Mouse (Mus musculus): ENCODE results near the gene Tbc1d30. TPM values are rescaled to one million over a fixed set of nuclear protein-coding genes. Genes with fewer than 3 reads are reported as not detected.
"Not testable (repeated sequence)": the region's sequence is repeated elsewhere in the genome, so short reads cannot be mapped to it uniquely, and the experiment has no call there.

The Tbc1d30 gene
- polyA plus RNA-seq, 1 experiment from 2014 or later, result 9.2 TPM

DNA sequence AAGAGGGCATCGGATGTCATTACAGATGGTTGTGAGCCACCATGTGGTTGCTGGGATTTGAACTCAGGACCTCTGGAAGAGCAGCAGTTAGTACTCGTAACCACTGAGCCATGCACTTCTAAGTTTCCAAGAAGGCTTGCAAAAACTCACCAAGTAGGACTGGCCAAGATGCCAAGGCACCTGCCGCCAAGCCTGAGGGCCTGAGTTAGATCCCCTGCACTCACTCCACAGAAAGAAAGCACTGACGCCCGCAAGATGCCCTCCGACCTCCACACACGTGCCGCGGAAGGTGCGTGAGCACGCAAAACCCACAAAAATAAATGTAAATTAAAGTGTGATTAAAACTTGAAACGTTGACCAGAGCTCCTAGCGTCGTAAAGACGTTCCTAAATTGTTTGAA, 13.2 kb upstream of the Tbc1d30 start:
- Histone ChIP-seq H3K4me3 (replicated peaks) (peak overlapping the region; percentile 93), H3K9ac (replicated peaks) (peak overlapping the region; percentile 91), H3K36me3 (0 out of 2 replicates have a peak, but pooled peaks cover 3% of the 10 kb centered on the region), H3K27me3 (no peaks in the 10 kb centered on the region), H3K4me1 (replicated peaks) (peaks cover 21% of the 10 kb centered on the region), H3K9me3 (no peaks in the 10 kb centered on the region), H3K4me2 (replicated peaks) (peak overlapping the region; percentile 84), H3K27ac (0 out of 2 replicates have a peak overlapping the region, but pooled peaks have one; percentile 59)
- 32% methylated on average over 15 of the region's 15 CpGs for WGBS
- ATAC-seq, result 0 out of 2 replicates have a peak, but pooled peaks have one; percentile 19

DNA sequence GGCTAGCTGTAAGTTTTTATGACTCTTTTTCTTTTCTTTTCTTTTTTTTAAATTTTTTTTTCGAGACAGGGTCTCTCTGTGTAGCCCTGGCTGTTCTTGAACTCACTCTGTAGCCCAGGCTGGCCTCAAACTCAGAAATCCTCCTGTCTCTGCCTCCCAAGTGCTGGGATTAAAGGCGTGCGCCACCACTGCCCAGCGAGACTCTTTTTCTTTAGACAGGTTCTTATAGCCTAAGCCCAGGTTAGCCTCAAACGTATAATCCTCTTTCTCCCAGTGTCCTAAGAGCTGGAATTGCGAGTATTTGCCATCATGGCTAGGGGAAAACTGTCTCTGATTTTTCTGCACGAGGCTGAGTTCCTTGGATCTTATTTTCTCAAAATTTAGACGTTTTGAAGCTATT, 12.1 kb upstream of the Tbc1d30 start:
- H3K4me1 ChIP-seq (replicated peaks), result peaks cover 21% of the 10 kb centered on the region
- no peak overlapping the region for H3K4me3 ChIP-seq (replicated peaks)
- WGBS, result 84% methylated on average over 8 of the region's 8 CpGs
- no peaks in the 10 kb centered on the region for H3K36me3 ChIP-seq
- ATAC-seq, result no peak
- H3K27ac ChIP-seq, result no peak overlapping the region
- no peaks in the 10 kb centered on the region for H3K27me3 ChIP-seq
- no peaks in the 10 kb centered on the region for H3K9me3 ChIP-seq
- H3K9ac ChIP-seq (replicated peaks), result no peak overlapping the region
- H3K4me2 ChIP-seq (replicated peaks), result no peak overlapping the region

DNA sequence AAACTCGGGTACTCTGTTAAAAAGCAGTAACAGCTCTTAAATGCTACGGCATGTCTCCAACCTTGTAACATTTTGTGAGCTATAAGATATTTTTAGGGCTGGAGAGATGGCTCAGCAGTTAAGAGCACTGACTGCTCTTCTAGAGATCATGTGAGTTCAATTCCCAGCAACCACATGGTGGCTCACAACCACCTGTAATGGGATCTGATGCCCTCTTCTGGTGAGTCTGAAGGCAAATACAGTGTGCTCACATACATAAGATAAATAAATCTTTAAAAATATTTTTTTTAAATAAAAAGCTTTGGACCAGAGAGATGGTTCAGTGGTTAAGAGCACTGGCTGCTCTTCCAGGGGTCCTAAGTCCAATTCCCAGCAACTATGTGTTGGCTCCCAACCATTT, 9.3 kb upstream of the Tbc1d30 start:
- H3K4me3 ChIP-seq (replicated peaks), result no peak overlapping the region
- 93% methylated on average over 2 of the region's 2 CpGs for WGBS
- H3K9ac ChIP-seq (replicated peaks), result no peak overlapping the region
- no peaks in the 10 kb centered on the region for H3K36me3 ChIP-seq
- no peak overlapping the region for H3K27ac ChIP-seq
- peaks cover 5% of the 10 kb centered on the region for H3K4me1 ChIP-seq (replicated peaks)
- H3K9me3 ChIP-seq, result no peaks in the 10 kb centered on the region
- H3K27me3 ChIP-seq, result no peaks in the 10 kb centered on the region
- no peak overlapping the region for H3K4me2 ChIP-seq (replicated peaks)
- no peak for ATAC-seq

DNA sequence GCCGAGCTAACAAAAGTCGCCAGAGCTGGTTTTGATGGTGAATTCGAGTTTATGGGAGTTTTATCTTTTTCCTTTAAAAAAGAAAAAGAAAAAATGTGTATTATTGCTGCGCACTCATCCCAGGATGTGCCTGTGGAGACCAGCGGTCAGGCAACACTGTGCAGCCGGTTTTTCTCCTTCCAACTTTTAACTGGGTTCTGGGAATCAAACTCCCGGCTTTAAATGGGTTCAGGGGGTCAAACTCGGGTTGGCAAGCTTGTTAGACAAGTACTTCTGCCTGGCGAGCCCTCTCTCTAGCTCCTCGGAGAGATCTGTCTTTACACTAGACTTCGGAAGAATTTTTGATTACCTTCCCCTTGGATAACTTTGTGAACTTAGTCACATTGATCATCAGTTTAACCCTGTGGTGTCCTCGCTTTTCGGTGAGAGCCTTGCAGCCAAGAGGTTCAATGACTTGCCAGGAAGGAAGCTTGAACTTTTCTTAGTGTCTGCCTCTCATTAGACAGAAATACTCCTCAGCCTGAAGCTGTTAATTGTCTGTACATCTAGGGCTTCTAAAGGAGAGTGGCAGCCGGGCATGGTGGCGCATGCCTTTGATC, 713 bp upstream of the Tbc1d30 start:
- Histone ChIP-seq H3K27me3 (peaks cover 42% of the 10 kb centered on the region), H3K27ac (no peak overlapping the region), H3K4me3 (replicated peaks) (peak overlapping the region; percentile 49), H3K4me2 (replicated peaks) (peak overlapping the region; percentile 88), H3K9ac (replicated peaks) (no peak overlapping the region), H3K4me1 (replicated peaks) (peaks cover 14% of the 10 kb centered on the region), H3K9me3 (no peaks in the 10 kb centered on the region), H3K36me3 (no peaks in the 10 kb centered on the region)
- no peak for ATAC-seq
- WGBS, result 36% methylated on average over 15 of the region's 15 CpGs

DNA sequence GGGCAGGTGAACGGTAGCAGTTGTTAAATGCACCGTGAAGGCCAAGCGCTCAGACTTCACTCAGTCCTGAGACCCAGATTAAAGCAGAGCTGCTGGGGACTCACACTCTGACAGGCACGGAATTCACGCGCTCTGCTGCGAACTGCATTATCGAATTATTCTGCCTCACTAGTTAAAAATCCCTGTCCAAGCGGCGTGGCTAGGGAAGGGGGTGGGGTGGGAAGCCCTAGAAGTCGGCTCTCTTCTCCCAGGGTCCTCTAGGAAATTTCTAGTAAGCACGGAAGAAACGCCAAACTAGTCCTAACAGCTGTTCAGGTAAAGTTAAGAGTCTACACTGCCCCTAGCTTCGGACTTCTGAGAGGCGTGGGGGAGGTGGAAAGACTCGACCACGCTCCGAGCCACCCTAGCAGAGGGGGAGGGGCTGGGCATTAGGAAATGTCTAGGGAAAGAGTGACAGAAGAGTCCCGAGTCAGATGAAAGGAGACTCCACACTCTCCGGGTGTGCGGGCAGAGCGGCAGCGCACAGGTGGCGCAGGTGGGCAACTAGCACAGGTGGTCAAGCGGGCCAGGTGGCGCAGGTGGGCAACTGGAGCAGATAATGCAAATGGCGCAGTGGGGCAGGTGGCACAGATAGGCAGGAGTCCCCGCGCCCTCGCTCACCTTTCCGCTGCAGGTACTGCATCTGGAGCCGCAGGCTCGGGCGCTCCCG, 567 bp downstream of the Tbc1d30 start:
- Histone ChIP-seq H3K4me3 (replicated peaks) (peak overlapping the region; percentile 49), H3K27me3 (peaks cover 42% of the 10 kb centered on the region), H3K9ac (replicated peaks) (peak overlapping the region; percentile 61), H3K4me1 (replicated peaks) (peaks cover 14% of the 10 kb centered on the region), H3K9me3 (no peaks in the 10 kb centered on the region), H3K4me2 (replicated peaks) (peak overlapping the region; percentile 88), H3K36me3 (no peaks in the 10 kb centered on the region), H3K27ac (no peak overlapping the region)
- peak; percentile 80 for ATAC-seq
- WGBS, result under 1% methylated on average over 35 of the region's 35 CpGs

DNA sequence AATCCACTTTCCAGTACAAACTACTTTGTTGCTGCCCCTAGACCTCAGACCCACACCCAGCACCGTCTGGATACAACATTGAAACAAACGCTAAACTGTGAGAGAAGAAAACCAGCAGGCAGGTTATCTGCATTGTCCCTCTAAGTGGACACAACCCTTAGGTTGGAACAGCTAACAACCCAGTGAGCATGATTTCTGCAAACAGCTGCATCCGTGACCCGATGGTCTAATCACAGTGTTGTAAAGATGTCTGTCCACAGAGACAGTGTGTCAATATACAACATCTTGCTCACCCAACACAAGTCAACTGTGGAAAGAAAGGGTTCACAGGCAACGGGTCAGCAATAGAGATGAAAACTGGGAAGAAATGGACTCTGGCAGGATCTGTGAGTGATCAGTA, 1.8 kb downstream of the Tbc1d30 start:
- no peak for ATAC-seq
- Histone ChIP-seq H3K4me2 (replicated peaks) (no peak overlapping the region), H3K27me3 (peaks cover 42% of the 10 kb centered on the region), H3K36me3 (no peaks in the 10 kb centered on the region), H3K4me1 (replicated peaks) (peaks cover 14% of the 10 kb centered on the region), H3K9me3 (no peaks in the 10 kb centered on the region), H3K4me3 (replicated peaks) (no peak overlapping the region), H3K9ac (replicated peaks) (no peak overlapping the region), H3K27ac (no peak overlapping the region)
- 49% methylated on average over 5 of the region's 5 CpGs for WGBS

DNA sequence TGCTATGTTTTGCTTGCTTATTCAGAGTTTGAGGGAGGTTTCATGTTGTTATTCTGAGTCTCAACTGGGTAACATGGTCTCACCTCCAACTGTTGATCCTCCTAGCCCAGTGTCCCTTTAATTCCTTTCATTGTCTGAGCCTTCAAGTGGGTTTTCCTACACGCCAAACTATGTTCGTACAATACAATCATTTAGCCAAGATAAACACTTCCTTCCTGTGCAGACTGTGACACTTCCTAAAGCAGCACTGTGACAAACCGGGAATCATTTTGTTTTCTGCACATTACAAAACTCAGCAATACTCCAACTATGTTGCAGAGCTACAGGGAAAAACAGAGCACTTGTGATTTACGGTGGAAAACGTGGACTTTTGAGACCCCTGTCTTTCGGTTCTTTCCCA, 7.2 kb downstream of the Tbc1d30 start:
- Histone ChIP-seq H3K36me3 (no peaks in the 10 kb centered on the region), H3K27ac (no peak overlapping the region), H3K9ac (replicated peaks) (no peak overlapping the region), H3K9me3 (no peaks in the 10 kb centered on the region), H3K4me2 (replicated peaks) (no peak overlapping the region), H3K27me3 (peaks cover 2% of the 10 kb centered on the region), H3K4me3 (replicated peaks) (no peak overlapping the region), H3K4me1 (replicated peaks) (peaks cover 17% of the 10 kb centered on the region)
- 78% methylated on average over 6 of the region's 6 CpGs for WGBS
- ATAC-seq, result no peak

DNA sequence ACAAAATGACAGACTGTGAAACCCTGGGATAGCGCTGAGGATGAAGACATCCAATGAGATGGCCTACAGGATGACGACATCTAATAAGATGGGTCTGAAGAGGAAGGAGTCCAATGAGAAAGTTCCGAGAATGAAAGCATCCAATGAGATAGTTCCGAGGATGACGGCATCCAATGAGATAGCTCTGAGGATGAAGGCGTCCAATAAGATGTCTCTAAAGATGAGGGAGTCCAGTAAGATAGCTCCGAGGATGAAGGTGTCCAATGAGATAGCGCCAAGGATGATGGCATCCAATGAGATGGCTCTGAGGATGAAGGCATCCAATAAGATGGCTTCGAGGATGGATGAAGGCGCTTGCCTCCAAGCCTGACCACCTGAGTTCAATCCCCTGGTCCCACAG, 8.8 kb downstream of the Tbc1d30 start:
- H3K4me1 ChIP-seq (replicated peaks), result peaks cover 17% of the 10 kb centered on the region
- no peak for ATAC-seq
- 98% methylated on average over 10 of the region's 10 CpGs for WGBS

DNA sequence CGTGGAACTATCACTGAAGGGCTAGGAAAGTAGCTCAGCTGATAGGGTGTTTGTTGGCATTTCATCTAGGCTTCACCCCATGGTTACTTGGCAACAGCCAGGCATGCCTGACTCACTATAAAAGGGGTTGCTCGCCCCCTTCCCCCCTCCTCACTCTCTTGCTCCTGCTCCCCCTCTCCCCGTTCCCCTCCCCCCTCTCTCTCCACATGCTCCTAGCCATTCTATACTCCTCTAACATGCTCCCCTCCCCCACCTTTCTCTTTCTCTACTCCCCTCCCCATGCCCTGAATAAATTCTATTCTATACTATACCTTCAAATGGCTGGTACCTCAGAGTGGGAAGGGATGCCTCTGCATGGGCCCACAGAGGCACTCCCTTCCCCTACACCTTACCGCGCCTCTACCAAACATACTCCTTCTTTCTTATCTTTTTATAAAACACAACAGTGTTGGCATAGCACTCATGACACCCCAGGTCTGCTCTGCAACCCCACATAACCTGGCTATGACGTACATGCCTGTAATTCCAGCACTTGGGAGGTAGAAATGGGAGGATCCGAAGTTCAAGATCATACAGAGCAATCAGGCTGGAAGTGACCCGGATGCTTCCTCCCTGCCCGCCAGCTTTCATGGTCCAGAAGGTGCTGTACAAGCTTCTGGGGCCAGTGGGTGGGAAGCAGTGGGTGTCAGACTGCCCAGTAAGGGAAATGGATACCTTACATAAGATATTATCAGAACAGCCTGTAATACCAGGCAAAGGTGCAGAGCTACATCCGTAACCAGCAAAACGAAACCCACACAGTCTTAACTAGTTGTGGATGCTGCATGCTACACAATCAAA, 10.1 kb downstream of the Tbc1d30 start:
- Histone ChIP-seq H3K4me3 (replicated peaks) (no peak overlapping the region), H3K9me3 (peaks cover 8% of the 10 kb centered on the region; the same call in 1 of the 2 replicates), H3K4me2 (replicated peaks) (peak overlapping the region; percentile 14; the same call in 1 of the 2 replicates), H3K27me3 (no peaks in the 10 kb centered on the region), H3K9ac (replicated peaks) (no peak overlapping the region), H3K36me3 (no peaks in the 10 kb centered on the region), H3K27ac (peak overlapping the region; percentile 30; the same call in 1 of the 2 replicates), H3K4me1 (replicated peaks) (peaks cover 17% of the 10 kb centered on the region)
- 46% methylated on average over 11 of the region's 11 CpGs for WGBS
- peak; percentile 94 for ATAC-seq

More for the DNA sequence above, 8.8 kb downstream of the Tbc1d30 start:
- Histone ChIP-seq H3K36me3 (no peaks in the 10 kb centered on the region), H3K27me3 (no peaks in the 10 kb centered on the region), H3K9ac (replicated peaks) (no peak overlapping the region), H3K27ac (no peak overlapping the region), H3K4me2 (replicated peaks) (no peak overlapping the region), H3K9me3 (no peaks in the 10 kb centered on the region), H3K4me3 (replicated peaks) (no peak overlapping the region)

DNA sequence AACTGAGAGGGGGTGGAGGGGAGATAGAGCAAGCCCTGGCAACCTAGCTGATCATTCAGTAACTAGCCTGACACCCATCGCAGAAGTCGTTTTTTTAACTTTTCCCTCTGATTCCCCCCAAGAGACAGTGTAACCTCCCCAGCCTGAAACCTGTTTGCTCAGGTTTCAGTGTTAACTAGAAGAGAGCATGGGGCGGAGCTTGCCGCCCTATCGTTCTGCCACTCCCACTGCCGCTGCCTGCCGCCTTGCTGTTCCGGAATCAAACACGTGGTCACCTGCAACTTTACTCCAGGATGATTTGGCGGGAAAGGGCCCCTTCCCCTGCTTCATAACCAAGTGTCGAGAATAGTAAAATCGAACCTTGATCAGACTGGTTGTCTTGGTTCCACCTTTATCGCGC, 14.5 kb downstream of the Tbc1d30 start:
- H3K4me1 ChIP-seq (replicated peaks), result peaks cover 17% of the 10 kb centered on the region
- not testable (repeated sequence) for H3K9ac ChIP-seq (replicated peaks); H3K4me3 ChIP-seq (replicated peaks); H3K27me3 ChIP-seq; H3K36me3 ChIP-seq; ATAC-seq; H3K27ac ChIP-seq; H3K4me2 ChIP-seq (replicated peaks); H3K9me3 ChIP-seq
- WGBS, result 81% methylated on average over 14 of the region's 14 CpGs

DNA sequence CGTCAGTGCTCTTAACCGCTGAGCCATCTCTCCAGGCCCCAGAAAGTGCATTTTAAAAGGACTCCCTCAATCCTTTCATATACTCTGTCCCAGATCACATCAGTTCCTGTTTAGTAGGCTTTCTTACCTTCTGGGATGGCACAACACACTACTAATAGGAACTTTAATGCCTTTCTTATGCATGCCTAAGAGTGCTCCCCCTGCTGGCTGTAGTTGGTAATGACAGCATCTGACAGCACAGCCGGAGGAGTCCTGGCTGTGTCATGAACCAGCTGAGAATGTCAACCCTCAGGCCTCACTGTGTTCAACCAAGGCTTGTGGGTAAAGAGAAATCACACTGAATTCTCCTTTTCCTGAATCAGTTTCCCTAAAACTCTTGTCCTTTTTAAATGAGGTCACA, 16.5 kb downstream of the Tbc1d30 start:
- Histone ChIP-seq H3K4me1 (replicated peaks) (no peaks in the 10 kb centered on the region), H3K27ac (no peak overlapping the region), H3K4me2 (replicated peaks) (no peak overlapping the region), H3K36me3 (no peaks in the 10 kb centered on the region), H3K9ac (replicated peaks) (no peak overlapping the region), H3K9me3 (peaks cover 10% of the 10 kb centered on the region; the same call in 1 of the 2 replicates), H3K27me3 (no peaks in the 10 kb centered on the region), H3K4me3 (replicated peaks) (no peak overlapping the region)
- 80% methylated on average over 3 of the region's 3 CpGs for WGBS
- no peak for ATAC-seq

DNA sequence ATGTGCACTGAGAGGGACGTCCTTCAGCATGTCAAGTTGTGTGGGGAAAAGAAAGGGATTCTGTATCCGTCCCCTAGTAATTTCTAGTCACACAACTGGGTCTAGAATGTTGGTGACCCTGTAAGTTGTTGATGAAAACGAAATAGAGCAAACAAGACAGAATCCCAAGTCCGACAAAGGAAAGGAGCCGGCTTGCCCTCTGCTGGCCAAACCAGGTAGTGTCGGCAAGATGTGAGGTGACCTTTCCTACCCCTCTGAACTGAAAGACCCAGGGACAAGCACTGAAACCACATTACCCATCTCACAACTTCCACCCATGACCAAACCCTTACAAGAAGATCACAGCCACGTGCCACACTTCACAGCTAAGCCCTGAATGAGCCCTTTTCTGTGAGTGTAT, 20.1 kb downstream of the Tbc1d30 start:
- no peak for ATAC-seq
- H3K4me3 ChIP-seq (replicated peaks), result no peak overlapping the region
- no peak overlapping the region for H3K9ac ChIP-seq (replicated peaks)
- no peaks in the 10 kb centered on the region for H3K36me3 ChIP-seq
- 0 out of 2 replicates have a peak, but pooled peaks cover 2% of the 10 kb centered on the region for H3K9me3 ChIP-seq
- no peaks in the 10 kb centered on the region for H3K27me3 ChIP-seq
- 12% methylated on average over 7 of the region's 7 CpGs for WGBS
- H3K27ac ChIP-seq, result no peak overlapping the region
- H3K4me1 ChIP-seq (replicated peaks), result no peaks in the 10 kb centered on the region
- no peak overlapping the region for H3K4me2 ChIP-seq (replicated peaks)
